Mouse (Mus musculus) bone marrow macrophage, adult 2 months (primary cell): ENCODE data around the gene Lpin3. TPM values are rescaled to one million over a fixed set of nuclear protein-coding genes. Genes with fewer than 3 reads are reported as not detected.

Source experiments
- H3K27ac ChIP-seq: 2 replicates; pipeline ENCODE4 v1.5.1; 2012; ENCODE audit warnings: low read depth, low read length; ENCODE audit not compliant: insufficient read depth
- H3K4me1 ChIP-seq: 2 replicates; pipeline ENCODE4 v1.6.1; 2012; ENCODE audit warnings: low read length; ENCODE audit not compliant: control insufficient read depth, insufficient read depth
- H3K4me3 ChIP-seq: 2 replicates; pipeline ENCODE4 v1.5.1; 2012; ENCODE audit warnings: mild to moderate bottlenecking, low read length, moderate library complexity; ENCODE audit not compliant: insufficient read depth
- CTCF ChIP-seq: IDR thresholded peaks from 2 replicates; pipeline ENCODE4 v1.5.1; 2012; ENCODE audit warnings: low read depth, mild to moderate bottlenecking, low read length, moderate library complexity
- POLR2A ChIP-seq: IDR thresholded peaks from 2 replicates; pipeline ENCODE4 v1.6.1; 2012; ENCODE audit warnings: mild to moderate bottlenecking, low read depth, low read length, borderline replicate concordance
- polyA plus RNA-seq: library from polyadenylated mRNA; stranded (reverse); fragments of >200 nt; gene quantifications from 2 replicates; pipeline ENCODE4 v1.2.4, GENCODE M21; 2012; ENCODE audit not compliant: missing spikeins, insufficient read depth, insufficient read length

Gene Lpin3
- polyA plus RNA-seq, 1 experiment = not detected

- TF ChIP-seq CTCF (no peak), POLR2A (no peak)
- H3K4me3 ChIP-seq = no peak overlapping the region
- H3K27ac ChIP-seq = no peak overlapping the region
- no peaks in the 10 kb centered on the region for H3K4me1 ChIP-seq
Observed at GRCm38 (mm10) chr2:160910633-160911032, 30.2 kb downstream of the Lpin3 start.

GRCm38 (mm10) chr2:160911558-160912201 is 31.2 kb downstream of the Lpin3 start:
- Histone ChIP-seq H3K4me1 (no peaks in the 10 kb centered on the region), H3K27ac (no peak overlapping the region), H3K4me3 (no peak overlapping the region)
- no peak for TF ChIP-seq CTCF
- TF ChIP-seq POLR2A = no peak

GRCm38 (mm10) chr2:160912231-160912671 is 31.8 kb downstream of the Lpin3 start, which contains the start of gene Emilin3:
Emilin3 (minus strand) TSS chr2:160912328.
- no peak for TF ChIP-seq CTCF
- no peak for TF ChIP-seq POLR2A
- no peak within 1 kb of the TSS for H3K27ac ChIP-seq
- no peak within 1 kb of the TSS for H3K4me3 ChIP-seq
- H3K4me1 ChIP-seq = no peaks in the 10 kb centered on the region

GRCm38 (mm10) chr2:160914656-160915055 is 34.2 kb downstream of the Lpin3 start:
- H3K27ac ChIP-seq = no peak overlapping the region
- TF ChIP-seq CTCF (no peak), POLR2A (no peak)
- H3K4me3 ChIP-seq = no peak overlapping the region
- H3K4me1 ChIP-seq = no peaks in the 10 kb centered on the region

- H3K4me1 ChIP-seq = no peaks in the 10 kb centered on the region
- no peak overlapping the region for H3K4me3 ChIP-seq
- no peak overlapping the region for H3K27ac ChIP-seq
- TF ChIP-seq POLR2A (no peak), CTCF (no peak)
Observed at GRCm38 (mm10) chr2:160915821-160916610, 35.5 kb downstream of the Lpin3 start.

GRCm38 (mm10) chr2:160916714-160917113 is 36.2 kb downstream of the Lpin3 start:
- Histone ChIP-seq H3K4me1 (no peaks in the 10 kb centered on the region), H3K27ac (no peak overlapping the region), H3K4me3 (no peak overlapping the region)
- no peak for TF ChIP-seq POLR2A
- TF ChIP-seq CTCF = no peak

GRCm38 (mm10) chr2:160917313-160917712 is 36.8 kb downstream of the Lpin3 start:
- H3K4me3 ChIP-seq = no peak overlapping the region
- TF ChIP-seq POLR2A = no peak
- no peak for TF ChIP-seq CTCF
- H3K27ac ChIP-seq = no peak overlapping the region

GRCm38 (mm10) chr2:160918154-160918929 is 37.9 kb downstream of the Lpin3 start:
- Histone ChIP-seq H3K4me1 (no peaks in the 10 kb centered on the region), H3K4me3 (no peak overlapping the region), H3K27ac (no peak overlapping the region)
- TF ChIP-seq POLR2A (no peak), CTCF (no peak)

More at GRCm38 (mm10) chr2:160917313-160917712, 36.8 kb downstream of the Lpin3 start:
- H3K4me1 ChIP-seq = no peaks in the 10 kb centered on the region

- no peak overlapping the region for H3K27ac ChIP-seq
- no peaks in the 10 kb centered on the region for H3K4me1 ChIP-seq
- TF ChIP-seq POLR2A (no peak), CTCF (no peak)
- no peak overlapping the region for H3K4me3 ChIP-seq
Observed at GRCm38 (mm10) chr2:160918930-160919215, 38.4 kb downstream of the Lpin3 start.
